Mouse (Mus musculus): ENCODE data around the gene Cryab. TPM values are rescaled to one million over a fixed set of nuclear protein-coding genes. Genes with fewer than 3 reads are reported as not detected.

Gene Cryab
- total and polyA plus RNA-seq, 3 experiments, result not detected

GRCm38 (mm10) chr9:50798368-50798767, 47.2 kb downstream of the Cryab start:
- Histone ChIP-seq H3K79me2 (ENCODE audit: control insufficient read depth, insufficient read depth, low read length, poor library complexity) (no peaks in the 10 kb centered on the region), H3K27ac (ENCODE audit: control insufficient read depth, low read depth, low read length) (no peak overlapping the region), H3K9ac (ENCODE audit: control insufficient read depth, low read depth, low read length, poor library complexity, severe bottlenecking) (no peak overlapping the region), H3K9me3 (replicated peaks; ENCODE audit: insufficient read depth, low read length) (no peaks in the 10 kb centered on the region), H3K4me1 (ENCODE audit: control insufficient read depth in 1 of 2, insufficient read depth in 2 of 2, low read length in 2 of 2) (no peaks in the 10 kb centered on the region), H3K36me3 (ENCODE audit: control insufficient read depth in 1 of 2, insufficient read depth in 2 of 2, low read length in 2 of 2) (peaks cover 0 to 6% of the 10 kb centered on the region in 2 experiments; a peak in 2 of 4 replicates), H3K4me3 (ENCODE audit: control insufficient read depth in 1 of 2, insufficient read depth in 1 of 2, low read depth in 2 of 2, low read length in 2 of 2) (no peak overlapping the region), H3K27me3 (ENCODE audit: control insufficient read depth in 1 of 2, insufficient read depth in 2 of 2, low read length in 2 of 2) (no peaks in the 10 kb centered on the region)
- DNase-seq (ENCODE audit: low read depth, low spot score), result no peak
- TF ChIP-seq ELF1 (IDR thresholded peaks at IDR 0.05; ENCODE audit: low read depth, low read length), result no peak
- TF ChIP-seq EP300 (IDR thresholded peaks at IDR 0.05; ENCODE audit: low read depth in 1 of 2, low read length in 2 of 2), result no peak
- TF ChIP-seq ZKSCAN1 (IDR thresholded peaks at IDR 0.05; ENCODE audit: low read depth, low read length), result no peak

- Histone ChIP-seq H3K9me3 (replicated peaks; ENCODE audit: insufficient read depth, low read length) (no peaks in the 10 kb centered on the region), H3K4me3 (ENCODE audit: control insufficient read depth in 1 of 2, insufficient read depth in 1 of 2, low read depth in 2 of 2, low read length in 2 of 2) (no peak overlapping the region), H3K36me3 (ENCODE audit: control insufficient read depth in 1 of 2, insufficient read depth in 2 of 2, low read length in 2 of 2) (peaks cover 0 to 6% of the 10 kb centered on the region in 2 experiments; a peak in 2 of 4 replicates), H3K79me2 (ENCODE audit: control insufficient read depth, insufficient read depth, low read length, poor library complexity) (no peaks in the 10 kb centered on the region), H3K9ac (ENCODE audit: control insufficient read depth, low read depth, low read length, poor library complexity, severe bottlenecking) (no peak overlapping the region), H3K4me1 (ENCODE audit: control insufficient read depth in 1 of 2, insufficient read depth in 2 of 2, low read length in 2 of 2) (no peaks in the 10 kb centered on the region), H3K27me3 (ENCODE audit: control insufficient read depth in 1 of 2, insufficient read depth in 2 of 2, low read length in 2 of 2) (no peaks in the 10 kb centered on the region), H3K27ac (ENCODE audit: control insufficient read depth, low read depth, low read length) (no peak overlapping the region)
- peak; percentile 74 for DNase-seq (ENCODE audit: low read depth, low spot score)
- no peak for TF ChIP-seq RCOR1 (IDR thresholded peaks at IDR 0.05; ENCODE audit: low read depth, low read length)
- TF ChIP-seq MAZ (IDR thresholded peaks at IDR 0.05; ENCODE audit: low read depth, low read length), result no peak
- no peak for TF ChIP-seq MYB (IDR thresholded peaks at IDR 0.05; ENCODE audit: low read depth, low read length)
- TF ChIP-seq MAFK (IDR thresholded peaks at IDR 0.05; ENCODE audit: borderline replicate concordance, low read depth, low read length), result no peak
- no peak for TF ChIP-seq TBP (IDR thresholded peaks at IDR 0.05; ENCODE audit: low read depth, low read length)
- TF ChIP-seq JUND (IDR thresholded peaks at IDR 0.05; ENCODE audit: low read depth, low read length), result no peak
- TF ChIP-seq EP300 (IDR thresholded peaks at IDR 0.05; ENCODE audit: low read depth in 1 of 2, low read length in 2 of 2), result no peak
- no peak for TF ChIP-seq ZNF384 (IDR thresholded peaks at IDR 0.05; ENCODE audit: low read depth, low read length)
- TF ChIP-seq ZC3H11A (IDR thresholded peaks at IDR 0.05; ENCODE audit: low read depth, low read length), result peak; percentile 35
- 0 out of 2 replicates have a peak, but pooled peaks have one; percentile 56 for TF ChIP-seq MYC (IDR thresholded peaks at IDR 0.05; ENCODE audit: low read depth, low read length)
- TF ChIP-seq BHLHE40 (IDR thresholded peaks at IDR 0.05; ENCODE audit: borderline replicate concordance, low read depth, low read length), result no peak
- TF ChIP-seq SMC3 (IDR thresholded peaks at IDR 0.05; ENCODE audit: low read depth, low read length), result peak; percentile 62
- no peak for TF ChIP-seq SIN3A (IDR thresholded peaks at IDR 0.05; ENCODE audit: low read length)
- TF ChIP-seq RAD21 (IDR thresholded peaks at IDR 0.05; ENCODE audit: low read depth, low read length), result peak; percentile 66
- no peak for TF ChIP-seq MEF2A (IDR thresholded peaks at IDR 0.05; ENCODE audit: extremely low read depth, insufficient replicate concordance, low read depth, low read length, poor library complexity, severe bottlenecking)
- no peak for TF ChIP-seq MAX (IDR thresholded peaks at IDR 0.05; ENCODE audit: low read length)
- no peak for TF ChIP-seq UBTF (IDR thresholded peaks at IDR 0.05; ENCODE audit: borderline replicate concordance, insufficient read depth, low read depth, low read length)
- TF ChIP-seq HCFC1 (IDR thresholded peaks at IDR 0.05; ENCODE audit: low read depth, low read length), result no peak
- peak; percentile 68 to 74 (median 69) for TF ChIP-seq CTCF (IDR thresholded peaks at IDR 0.05 in 2 of 3, conservative IDR thresholded peaks at IDR 0.05 in 1 of 3; ENCODE audit: control insufficient read depth in 1 of 3, insufficient read depth in 1 of 3, low read depth in 2 of 3, low read length in 3 of 3, poor library complexity in 1 of 3, severe bottlenecking in 1 of 3)
Observed at GRCm38 (mm10) chr9:50800985-50801384, 49.9 kb downstream of the Cryab start.
